In the genomic region with DNA sequence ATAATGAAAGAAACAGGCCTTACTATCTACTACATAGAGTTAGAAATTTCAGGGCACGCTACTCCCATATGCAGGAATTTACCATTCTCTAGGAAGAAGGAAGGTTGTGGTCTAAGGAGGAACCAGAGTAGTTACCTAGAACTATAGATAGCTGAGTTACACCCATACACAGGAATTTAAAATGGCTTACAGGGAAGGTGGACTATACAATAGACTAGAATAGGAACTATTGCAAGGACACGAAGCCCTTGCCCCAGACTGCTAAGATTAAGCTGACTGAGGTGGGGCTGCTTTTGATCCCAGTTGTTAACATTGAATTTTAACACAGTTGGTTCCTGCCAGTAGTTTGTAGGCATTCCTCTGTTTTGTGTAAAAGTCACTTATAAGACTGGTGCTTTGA, we compare ENCODE assay signal across 22 mouse cellular contexts.
DNase-seq lines count a peak whose midpoint lies in the region; ATAC-seq lines count a peak whose summit lies in the region.
"Had no signal": no experiment of that assay in that cellular context is flagged by ENCODE, and none has a peak within 500 bp of the region (broad histone marks: within the 10 kb centered on the region; RNA-seq: fewer than 3 reads in every experiment).

No protein-coding gene starts in this region.

- DNase-seq in ES-CJ7 (ENCODE audit: low read depth, low spot score) (peak; percentile 37), R1 (ENCODE audit: low read depth, low spot score) (peak; percentile 78), ZHBTc4 (ENCODE audit: low read depth, low spot score) (peak; percentile 74)
- no peak for DNase-seq in thymus, adult 18-20 months
- no peak for DNase-seq in gastrocnemius, postnatal 36 days
- DNase-seq: adrenal gland, adult 2 months; adrenal gland, adult 8-10 months; adrenal gland, postnatal 10 days; adrenal gland, postnatal 14 days; adrenal gland, postnatal 25 days; adrenal gland, postnatal 36 days; B cell, adult 2 months; cerebellum, adult 11 months; cerebellum, adult 11-12 months; cerebellum, adult 18-20 months; cerebellum, adult 2 months; cerebellum, adult 8-10 months; cerebellum, adult 9-10 months had no signal

- ATAC-seq in megakaryocyte progenitor cell, adult 5-6 weeks (replicated peaks; ENCODE audit: poor library complexity), result no peak
- ATAC-seq: activated CD4-positive, CD25-positive, alpha-beta regulatory T cell, adult 4 months; CD4-positive, CD25-positive, alpha-beta regulatory T cell, adult 4 months; Patski had no signal

- intact Hi-C loops in gastrocnemius, postnatal 36 days (cut with DNase I), result no loop called here

Comparison
In these comparisons a context has a peak if more than half of its experiments do, and no peak if none do; other contexts are left out.
1. DNase-seq: peak in ES-CJ7 (single experiment), R1 (single experiment) and ZHBTc4 (single experiment); none in thymus, adult 18-20 months (0 of 2) and gastrocnemius, postnatal 36 days (0 of 2).